Mouse (Mus musculus): ENCODE results near the gene Ccdc102a.
A peak's percentile ranks its signal among the peaks of the same experiment; 100 is the strongest.
"Not testable (repeated sequence)": the region's sequence is repeated elsewhere in the genome, so short reads cannot be mapped to it uniquely, and the experiment has no call there.

The Ccdc102a gene

GRCm38 (mm10) chr8:94875096-94875870, 42.6 kb downstream of the Ccdc102a start:
- no peak for DNase-seq (ENCODE audit: low spot score in 2 of 2)

DNA sequence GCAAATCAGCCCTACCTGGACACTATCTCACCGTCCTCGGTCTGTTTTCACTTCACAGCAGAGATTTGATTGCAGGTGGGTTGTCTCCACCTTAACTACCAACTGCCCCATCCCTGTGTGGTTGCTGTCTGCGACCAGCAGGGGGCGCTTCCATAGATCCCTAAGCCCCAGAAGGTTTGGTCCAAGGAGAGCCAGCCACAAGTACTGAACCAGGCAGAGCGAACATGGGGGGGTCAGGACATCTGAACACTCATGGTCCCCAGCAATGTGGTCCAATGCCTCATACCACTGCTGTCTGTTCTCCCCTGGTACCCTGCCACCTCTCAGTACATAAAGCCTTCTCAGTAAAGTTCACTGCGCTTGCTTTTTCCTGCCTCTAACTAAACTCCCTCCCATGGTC, 43.5 kb downstream of the Ccdc102a start:
- peak; percentile 55 to 75 for DNase-seq (ENCODE audit: low spot score in 2 of 2)

- DNase-seq (ENCODE audit: low spot score in 2 of 2): no peak
These were observed 45.3 kb downstream of the Ccdc102a start for GRCm38 (mm10) chr8:94872576-94872975.

- no peak for DNase-seq (ENCODE audit: low spot score in 2 of 2)
These were observed 45.7 kb downstream of the Ccdc102a start for GRCm38 (mm10) chr8:94872156-94872555.

GRCm38 (mm10) chr8:94871108-94871894, 46.6 kb downstream of the Ccdc102a start:
- peak; percentile 68 to 71 for DNase-seq (ENCODE audit: low spot score in 2 of 2)

GRCm38 (mm10) chr8:94870474-94871107, 47.3 kb downstream of the Ccdc102a start:
- no peak for DNase-seq (ENCODE audit: low spot score in 2 of 2)

DNA sequence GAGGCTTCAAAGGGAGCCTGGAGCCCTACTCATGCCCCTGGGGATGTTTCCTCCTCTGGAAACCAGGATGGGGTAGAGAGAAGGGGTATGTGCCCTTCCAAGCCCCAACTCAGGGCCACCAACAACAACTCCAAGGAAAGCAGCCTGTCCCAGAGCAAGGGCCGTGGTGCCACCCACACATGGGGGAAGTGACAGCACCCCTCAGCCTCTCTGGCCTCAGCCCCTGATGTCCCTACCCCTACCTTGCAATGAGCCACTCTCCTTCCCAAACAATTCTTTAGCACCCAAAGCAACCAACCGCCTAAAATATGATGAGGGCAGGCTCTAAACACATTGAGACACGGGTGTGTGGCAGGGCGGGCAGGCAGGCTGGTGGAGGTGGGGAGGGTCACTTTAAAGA, 47.9 kb downstream of the Ccdc102a start:
- no peak for DNase-seq (ENCODE audit: low spot score in 2 of 2)

GRCm38 (mm10) chr8:94869146-94869545, 48.8 kb downstream of the Ccdc102a start:
- DNase-seq (ENCODE audit: low spot score in 2 of 2): no peak

DNA sequence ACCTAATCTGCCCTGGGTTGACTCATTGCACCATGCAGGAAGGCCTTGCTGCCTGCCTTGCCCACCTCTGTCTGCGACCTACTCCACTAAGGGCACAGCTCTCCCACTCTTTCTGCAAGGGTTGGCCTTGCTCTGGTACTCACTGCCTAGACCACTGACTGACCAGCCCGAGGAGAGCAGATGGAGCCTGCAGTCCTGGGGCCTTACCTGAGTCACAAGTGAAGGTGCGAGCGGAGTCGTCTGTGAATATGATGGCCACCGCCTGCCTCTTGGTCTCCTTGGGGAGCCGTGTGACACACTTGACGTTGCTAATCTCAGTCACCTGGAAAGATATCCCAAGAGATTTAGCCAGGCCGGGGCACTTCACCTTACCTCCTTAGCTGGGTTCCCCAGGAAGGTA, 51.0 kb downstream of the Ccdc102a start:
- DNase-seq (ENCODE audit: low spot score in 2 of 2): no peak

GRCm38 (mm10) chr8:94865292-94865691, 52.6 kb downstream of the Ccdc102a start:
- DNase-seq (ENCODE audit: low spot score in 2 of 2): no peak

- no peak for DNase-seq (ENCODE audit: low spot score in 2 of 2)
These were observed 53.8 kb downstream of the Ccdc102a start for GRCm38 (mm10) chr8:94863897-94864673.

DNA sequence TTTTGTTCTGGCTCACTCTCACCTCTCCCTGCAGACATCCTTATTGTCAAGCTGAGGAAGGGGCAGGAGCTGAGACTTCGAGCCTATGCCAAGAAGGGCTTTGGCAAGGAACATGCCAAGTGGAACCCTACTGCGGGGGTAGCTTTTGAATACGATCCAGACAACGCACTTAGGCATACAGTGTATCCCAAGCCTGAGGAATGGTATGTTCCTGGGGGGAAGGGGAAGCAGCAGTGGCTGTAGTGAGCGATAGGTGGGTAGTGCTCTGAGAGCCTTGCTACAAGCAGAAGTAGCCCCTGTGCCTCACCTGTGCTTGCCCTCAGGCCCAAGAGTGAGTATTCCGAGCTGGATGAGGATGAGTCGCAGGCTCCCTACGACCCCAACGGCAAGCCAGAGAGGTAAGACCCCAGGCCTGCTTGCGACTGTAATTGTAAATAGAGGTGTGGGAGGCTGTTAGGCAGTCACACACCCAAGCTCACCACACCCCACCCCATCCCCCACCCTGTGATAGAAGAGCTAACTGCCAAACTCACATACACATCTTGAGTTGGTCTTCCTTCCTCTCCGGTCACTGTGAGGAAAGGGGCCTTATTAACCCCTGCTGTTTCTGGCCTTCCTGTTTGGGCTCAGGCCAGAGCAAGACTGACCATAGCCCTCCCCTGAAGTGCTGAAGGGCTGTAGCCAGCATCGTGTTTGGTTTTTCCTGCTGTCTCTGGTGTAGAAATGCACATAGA, 55.2 kb downstream of the Ccdc102a start:
- no peak for DNase-seq (ENCODE audit: low spot score in 2 of 2)

DNA sequence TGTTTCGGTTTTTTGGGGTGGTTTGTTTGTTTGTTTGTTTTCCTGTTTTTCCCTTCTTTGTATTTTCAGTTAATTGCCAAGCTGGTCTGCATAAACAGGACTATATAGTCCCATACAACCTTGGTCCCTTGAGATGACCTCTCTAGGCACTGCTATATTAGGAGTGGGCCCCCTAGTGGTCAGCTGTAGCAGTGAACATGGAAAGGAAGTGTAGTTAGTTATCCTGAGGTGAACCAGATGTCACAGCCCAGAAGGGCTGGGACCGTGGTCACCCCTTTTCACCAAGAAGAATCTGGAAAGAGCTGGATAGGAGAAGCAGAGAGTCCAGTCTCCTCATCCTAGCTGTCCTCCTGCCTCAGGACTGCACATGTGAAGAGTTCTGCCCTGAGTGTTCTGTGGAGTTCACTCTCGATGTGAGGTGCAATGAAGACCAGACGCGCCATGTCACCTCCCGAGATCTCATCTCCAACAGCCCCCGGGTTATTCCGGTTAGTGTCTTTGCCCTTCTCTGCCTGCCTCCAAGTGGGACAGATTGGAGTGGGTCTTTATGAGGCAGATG, 56.5 kb downstream of the Ccdc102a start:
- no peak for DNase-seq (ENCODE audit: low spot score in 2 of 2)

DNA sequence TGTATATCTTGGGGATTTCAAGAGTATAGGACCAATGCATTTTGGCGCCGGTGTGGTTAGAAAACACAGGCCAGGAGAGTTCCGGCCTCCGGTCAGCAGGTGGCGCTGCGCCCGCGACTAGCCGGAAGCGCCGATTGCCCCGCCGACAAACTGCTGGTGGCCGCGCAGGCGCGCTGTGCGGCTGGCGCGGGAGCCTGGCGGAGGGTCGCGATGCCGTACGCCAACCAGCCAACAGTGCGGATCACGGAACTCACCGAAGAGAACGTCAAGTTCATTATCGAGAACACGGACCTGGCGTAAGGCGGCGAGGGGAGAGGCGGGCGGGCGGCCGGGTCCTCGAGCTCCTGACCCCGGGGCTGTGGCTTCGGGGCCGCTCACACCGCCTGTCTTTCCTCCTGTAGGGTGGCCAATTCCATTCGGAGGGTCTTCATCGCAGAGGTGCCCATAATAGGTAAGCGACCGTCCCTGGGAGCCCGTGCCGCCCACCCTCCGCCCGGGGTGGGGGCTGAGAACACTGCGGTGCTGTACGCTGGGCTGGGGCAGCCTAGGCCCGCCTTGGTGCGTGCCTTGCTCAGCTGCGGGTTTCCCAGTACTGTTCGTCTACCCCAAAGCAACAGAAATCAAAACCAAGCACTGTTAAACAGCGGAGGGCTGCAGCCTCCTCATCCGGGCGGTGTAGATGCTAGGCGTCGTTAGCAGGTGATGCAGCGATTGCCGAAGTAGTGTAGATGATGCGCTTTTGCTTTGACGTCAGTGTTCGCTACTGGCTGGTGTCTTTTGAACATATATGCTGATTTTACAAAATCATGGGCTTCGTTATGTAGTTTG, 60.3 kb downstream of the Ccdc102a start, which contains the start of gene Polr2c:
Gene Polr2c (plus strand): TSS at position 105 of the 828 bp plus-strand sequence.
- DNase-seq (ENCODE audit: low spot score in 2 of 2): peak; percentile 85 to 90

GRCm38 (mm10) chr8:94857011-94857345, 60.9 kb downstream of the Ccdc102a start:
- no peak for DNase-seq (ENCODE audit: low spot score in 2 of 2)

DNA sequence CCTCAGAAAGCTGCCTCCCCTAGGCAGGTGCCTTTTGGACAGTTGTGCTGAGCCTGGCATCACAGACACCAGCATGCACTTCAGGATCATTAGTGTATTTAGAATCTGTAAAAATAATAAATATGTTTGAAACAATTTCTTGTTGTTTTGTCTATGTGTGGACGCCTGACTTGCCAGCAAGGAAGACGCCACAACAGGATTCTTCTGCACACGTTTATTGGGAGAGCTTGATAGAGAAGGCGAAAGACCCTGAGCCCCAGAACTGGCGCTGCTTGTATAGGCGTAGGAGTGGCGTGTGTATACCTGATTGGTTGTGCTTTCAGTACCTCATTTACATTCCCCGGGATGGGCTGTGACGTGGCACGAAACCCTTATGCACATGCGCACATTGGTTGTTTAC, 63.1 kb downstream of the Ccdc102a start:
- DNase-seq (ENCODE audit: low spot score in 2 of 2): not testable (repeated sequence)

Measured in urinary bladder, postnatal 4 days (tissue).